Mouse (Mus musculus): ENCODE measurements at regions not wholly inside any gene's neighbourhood (a gene's known extent, or its start where the extent isn't known, plus 50 kb on each side); places are given as distances from the start of the nearest gene placed in this dataset.
"Not testable (repeated sequence)": the region's sequence is repeated elsewhere in the genome, so short reads cannot be mapped to it uniquely, and the experiment has no call there.

GRCm38 (mm10) chr3:69655651-69656050 lies 56.9 kb upstream of the B3galnt1 start:
- not testable (repeated sequence) for TF ChIP-seq POLR2A (IDR thresholded peaks at IDR 0.05; ENCODE audit: control insufficient read depth, extremely low read depth, insufficient read depth, low read length, poor library complexity); CTCF (IDR thresholded peaks at IDR 0.05; ENCODE audit: borderline replicate concordance, control insufficient read depth, extremely low read depth, insufficient read depth, low read length, poor library complexity)
